Mouse (Mus musculus) cerebellum, adult 18-20 months (tissue): ENCODE measurements around the gene Prdx3.
A peak's percentile ranks its signal among the peaks of the same experiment; 100 is the strongest.

Experiments
- DNase-seq, 2 experiments: peaks; one replicate each; pipeline ENCODE4 v3.0.0; 2021

Prdx3 gene

GRCm38 (mm10) chr19:60860868-60861700 is 13.3 kb downstream of the Prdx3 start, which contains the start of gene Sfxn4:
Gene Sfxn4, minus strand, starts transcription at chr19:60861479.
- DNase-seq: peak; percentile 88 to 95

GRCm38 (mm10) chr19:60845731-60846130 is 28.6 kb downstream of the Prdx3 start:
- DNase-seq: no peak

- no peak for DNase-seq
Measured at GRCm38 (mm10) chr19:60843324-60843723, 31.0 kb downstream of the Prdx3 start.

GRCm38 (mm10) chr19:60837747-60838146 is 36.6 kb downstream of the Prdx3 start:
- DNase-seq: peak; percentile 66 to 76

GRCm38 (mm10) chr19:60818677-60819076 is 55.7 kb downstream of the Prdx3 start:
- no peak for DNase-seq
